Mouse (Mus musculus): ENCODE results near the gene Gm28035. TPM values are rescaled to one million over a fixed set of nuclear protein-coding genes. Genes with fewer than 3 reads are reported as not detected.

The Gm28035 gene
- polyA plus RNA-seq, 1 experiment from 2014 or later = 0.05 TPM

DNA sequence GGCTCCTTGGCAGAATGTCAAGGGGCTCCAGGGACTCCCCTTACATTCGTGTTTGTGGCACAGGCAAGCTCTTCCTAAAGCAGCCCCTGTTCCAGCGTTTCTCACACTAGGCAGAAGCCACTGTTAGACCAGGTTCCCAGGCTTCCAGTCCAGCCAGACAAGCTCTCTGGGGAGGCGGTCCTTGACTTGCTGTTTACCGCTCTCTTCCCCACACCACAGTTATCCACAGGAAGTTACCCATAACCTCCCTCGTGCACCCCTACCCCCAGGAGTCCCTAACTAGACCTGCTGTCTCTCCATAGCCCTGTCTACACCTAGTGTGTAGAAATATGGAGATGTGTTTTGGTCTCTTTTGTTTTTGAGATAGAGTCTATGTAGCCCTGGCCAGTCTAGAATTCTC, 13.4 kb downstream of the Gm28035 start:
- ATAC-seq (replicated peaks; ENCODE audit: low FRiP score, low TSS enrichment, low read depth) (no peak), DNase-seq (ENCODE audit: low spot score) (no peak)
- H3K27me3 ChIP-seq (replicated peaks; ENCODE audit: control insufficient read depth, insufficient read depth, low read length) = no peaks in the 10 kb centered on the region
- 77% methylated on average over 5 of the region's 5 CpGs for WGBS
- H3K27ac ChIP-seq (ENCODE audit: low read depth) = no peak overlapping the region
- H3K9me3 ChIP-seq (ENCODE audit: control insufficient read depth, low read length) = no peaks in the 10 kb centered on the region
- H3K36me3 ChIP-seq (ENCODE audit: control insufficient read depth, insufficient read depth, low read length) = peaks cover 54% of the 10 kb centered on the region
- H3K4me3 ChIP-seq (ENCODE audit: low read depth, low read length) = no peak overlapping the region
- H3K4me2 ChIP-seq (ENCODE audit: low read length) = no peak overlapping the region
- peaks cover 10% of the 10 kb centered on the region; the same call in 1 of the 2 replicates for H3K4me1 ChIP-seq (replicated peaks; ENCODE audit: control insufficient read depth, insufficient read depth, low read length)
- H3K9ac ChIP-seq (ENCODE audit: low read length) = no peak overlapping the region

DNA sequence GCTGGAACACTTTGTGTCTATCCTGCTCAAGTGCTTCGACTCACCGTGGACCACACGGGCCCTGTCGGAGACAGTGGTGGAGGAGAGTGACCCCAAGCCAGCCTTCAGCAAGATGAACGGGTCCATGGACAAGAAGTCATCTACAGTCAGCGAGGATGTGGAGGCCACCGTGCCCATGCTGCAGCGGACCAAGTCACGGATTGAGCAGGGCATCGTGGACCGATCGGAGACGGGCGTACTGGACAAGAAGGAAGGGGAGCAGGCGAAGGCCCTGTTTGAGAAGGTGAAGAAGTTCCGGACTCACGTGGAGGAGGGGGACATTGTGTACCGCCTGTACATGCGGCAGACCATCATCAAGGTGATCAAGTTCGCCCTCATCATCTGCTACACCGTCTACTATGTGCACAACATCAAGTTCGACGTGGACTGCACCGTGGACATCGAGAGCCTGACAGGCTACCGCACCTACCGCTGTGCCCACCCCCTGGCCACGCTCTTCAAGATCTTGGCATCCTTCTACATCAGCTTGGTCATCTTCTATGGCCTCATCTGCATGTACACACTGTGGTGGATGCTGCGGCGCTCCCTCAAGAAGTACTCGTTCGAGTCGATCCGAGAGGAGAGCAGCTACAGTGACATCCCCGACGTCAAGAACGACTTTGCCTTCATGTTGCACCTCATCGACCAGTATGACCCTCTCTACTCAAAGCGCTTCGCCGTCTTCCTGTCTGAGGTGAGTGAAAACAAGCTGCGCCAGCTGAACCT, 15.4 kb downstream of the Gm28035 start:
- no peak overlapping the region for H3K4me2 ChIP-seq (ENCODE audit: low read length)
- no peaks in the 10 kb centered on the region for H3K9me3 ChIP-seq (ENCODE audit: control insufficient read depth, low read length)
- H3K4me3 ChIP-seq (ENCODE audit: low read depth, low read length) = no peak overlapping the region
- H3K9ac ChIP-seq (ENCODE audit: low read length) = no peak overlapping the region
- no peaks in the 10 kb centered on the region for H3K27me3 ChIP-seq (replicated peaks; ENCODE audit: control insufficient read depth, insufficient read depth, low read length)
- H3K4me1 ChIP-seq (replicated peaks; ENCODE audit: control insufficient read depth, insufficient read depth, low read length) = peaks cover 10% of the 10 kb centered on the region; the same call in 1 of the 2 replicates
- no peak for ATAC-seq (replicated peaks; ENCODE audit: low FRiP score, low TSS enrichment, low read depth)
- no peak for DNase-seq (ENCODE audit: low spot score)
- H3K27ac ChIP-seq (ENCODE audit: low read depth) = no peak overlapping the region
- 96% methylated on average over 42 of the region's 42 CpGs for WGBS
- H3K36me3 ChIP-seq (ENCODE audit: control insufficient read depth, insufficient read depth, low read length) = peaks cover 66% of the 10 kb centered on the region

DNA sequence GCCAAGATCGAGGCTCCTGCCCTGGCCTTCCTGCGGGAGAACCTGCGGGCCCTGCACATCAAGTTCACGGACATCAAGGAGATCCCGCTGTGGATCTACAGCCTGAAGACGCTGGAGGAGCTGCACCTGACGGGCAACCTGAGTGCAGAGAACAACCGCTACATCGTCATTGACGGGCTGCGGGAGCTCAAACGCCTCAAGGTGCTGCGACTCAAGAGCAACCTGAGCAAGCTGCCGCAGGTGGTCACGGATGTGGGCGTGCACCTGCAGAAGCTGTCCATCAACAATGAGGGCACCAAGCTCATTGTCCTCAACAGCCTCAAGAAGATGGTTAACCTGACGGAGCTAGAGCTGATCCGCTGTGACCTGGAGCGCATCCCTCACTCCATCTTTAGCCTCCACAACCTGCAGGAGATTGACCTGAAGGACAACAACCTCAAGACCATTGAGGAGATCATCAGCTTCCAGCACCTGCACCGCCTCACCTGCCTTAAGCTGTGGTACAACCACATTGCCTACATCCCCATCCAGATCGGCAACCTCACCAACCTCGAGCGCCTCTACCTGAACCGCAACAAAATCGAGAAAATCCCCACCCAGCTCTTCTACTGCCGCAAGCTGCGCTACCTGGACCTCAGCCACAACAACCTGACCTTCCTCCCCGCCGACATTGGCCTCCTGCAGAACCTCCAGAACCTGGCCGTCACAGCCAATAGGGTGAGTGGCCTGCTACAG, 16.4 kb downstream of the Gm28035 start:
- DNase-seq (ENCODE audit: low spot score) = no peak
- Histone ChIP-seq H3K36me3 (ENCODE audit: control insufficient read depth, insufficient read depth, low read length) (peaks cover 75% of the 10 kb centered on the region), H3K4me3 (ENCODE audit: low read depth, low read length) (no peak overlapping the region), H3K27me3 (replicated peaks; ENCODE audit: control insufficient read depth, insufficient read depth, low read length) (no peaks in the 10 kb centered on the region), H3K9ac (ENCODE audit: low read length) (no peak overlapping the region), H3K9me3 (ENCODE audit: control insufficient read depth, low read length) (no peaks in the 10 kb centered on the region), H3K27ac (ENCODE audit: low read depth) (no peak overlapping the region), H3K4me1 (replicated peaks; ENCODE audit: control insufficient read depth, insufficient read depth, low read length) (peaks cover 6% of the 10 kb centered on the region; the same call in 1 of the 2 replicates), H3K4me2 (ENCODE audit: low read length) (no peak overlapping the region)
- WGBS = 94% methylated on average over 30 of the region's 30 CpGs
- ATAC-seq (replicated peaks; ENCODE audit: low FRiP score, low TSS enrichment, low read depth) = no peak

DNA sequence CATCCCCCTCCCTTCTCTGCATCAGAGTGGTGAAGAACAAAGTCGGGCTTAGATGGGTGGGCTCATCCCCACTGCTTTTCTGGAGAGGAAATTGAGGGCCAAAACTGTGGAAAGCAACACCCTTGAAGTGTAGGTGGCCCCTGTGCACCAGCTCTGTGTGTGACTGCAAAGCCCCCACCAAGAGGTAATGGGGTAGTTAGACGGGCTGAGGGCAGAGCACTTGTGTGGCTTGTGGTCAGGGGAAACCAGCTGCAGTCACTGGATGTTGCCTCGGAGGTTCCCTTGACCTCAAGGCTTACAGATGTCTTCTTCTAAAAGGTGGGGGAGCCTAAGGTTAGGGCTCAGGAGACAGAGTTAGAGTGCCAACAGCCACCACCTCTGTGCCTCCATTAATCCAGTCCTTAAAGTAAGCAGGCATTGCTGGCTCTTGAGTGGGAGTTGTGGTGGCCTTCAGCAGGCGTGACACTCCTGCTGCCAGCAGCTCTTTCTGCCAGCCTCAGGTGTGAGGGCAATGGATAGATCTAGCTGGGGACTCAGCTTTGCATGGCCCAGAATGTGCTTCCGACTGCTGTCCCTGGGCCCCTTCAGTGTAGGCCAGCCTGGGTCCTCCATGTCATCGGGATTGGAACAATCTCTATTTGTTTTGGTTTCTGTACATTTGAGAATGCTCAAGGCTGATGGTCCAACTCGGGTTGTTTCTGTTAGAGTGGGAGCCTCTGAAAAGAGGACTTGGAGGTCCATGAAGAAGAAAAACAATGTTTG, 17.5 kb downstream of the Gm28035 start:
- H3K4me1 ChIP-seq (replicated peaks; ENCODE audit: control insufficient read depth, insufficient read depth, low read length) = no peaks in the 10 kb centered on the region
- WGBS = 84% methylated on average over 7 of the region's 7 CpGs
- peaks cover 84% of the 10 kb centered on the region for H3K36me3 ChIP-seq (ENCODE audit: control insufficient read depth, insufficient read depth, low read length)
- no peak for DNase-seq (ENCODE audit: low spot score)
- H3K4me3 ChIP-seq (ENCODE audit: low read depth, low read length) = no peak overlapping the region
- H3K4me2 ChIP-seq (ENCODE audit: low read length) = no peak overlapping the region
- H3K27me3 ChIP-seq (replicated peaks; ENCODE audit: control insufficient read depth, insufficient read depth, low read length) = no peaks in the 10 kb centered on the region
- H3K9ac ChIP-seq (ENCODE audit: low read length) = no peak overlapping the region
- ATAC-seq (replicated peaks; ENCODE audit: low FRiP score, low TSS enrichment, low read depth) = no peak
- H3K9me3 ChIP-seq (ENCODE audit: control insufficient read depth, low read length) = no peaks in the 10 kb centered on the region
- H3K27ac ChIP-seq (ENCODE audit: low read depth) = no peak overlapping the region

DNA sequence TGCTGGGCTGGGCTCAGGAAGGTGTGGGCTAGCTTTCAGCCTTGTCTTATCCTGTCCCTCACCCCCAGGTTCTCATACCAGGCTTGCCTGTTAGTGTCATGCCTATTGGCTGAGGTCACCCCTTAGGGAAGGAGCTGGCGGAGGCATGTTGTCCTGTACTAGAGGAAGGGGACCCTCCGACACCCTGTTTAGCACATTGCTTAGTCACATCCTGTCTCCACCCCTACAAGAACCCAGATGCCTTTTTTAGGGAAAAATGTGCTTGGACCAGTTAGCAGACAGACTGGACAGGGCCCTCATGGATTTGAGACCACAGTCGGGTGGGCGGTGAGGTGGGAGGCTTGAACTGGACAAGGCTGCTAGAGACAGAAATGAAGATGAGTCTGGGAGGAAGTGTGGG, 18.2 kb downstream of the Gm28035 start:
- Histone ChIP-seq H3K4me2 (ENCODE audit: low read length) (no peak overlapping the region), H3K27ac (ENCODE audit: low read depth) (no peak overlapping the region), H3K4me3 (ENCODE audit: low read depth, low read length) (no peak overlapping the region), H3K4me1 (replicated peaks; ENCODE audit: control insufficient read depth, insufficient read depth, low read length) (no peaks in the 10 kb centered on the region), H3K9ac (ENCODE audit: low read length) (no peak overlapping the region), H3K27me3 (replicated peaks; ENCODE audit: control insufficient read depth, insufficient read depth, low read length) (no peaks in the 10 kb centered on the region), H3K9me3 (ENCODE audit: control insufficient read depth, low read length) (no peaks in the 10 kb centered on the region), H3K36me3 (ENCODE audit: control insufficient read depth, insufficient read depth, low read length) (peaks cover 92% of the 10 kb centered on the region)
- DNase-seq (ENCODE audit: low spot score) (no peak), ATAC-seq (replicated peaks; ENCODE audit: low FRiP score, low TSS enrichment, low read depth) (no peak)
- 62% methylated on average over 4 of the region's 4 CpGs for whole genome bisulfite sequencing

DNA sequence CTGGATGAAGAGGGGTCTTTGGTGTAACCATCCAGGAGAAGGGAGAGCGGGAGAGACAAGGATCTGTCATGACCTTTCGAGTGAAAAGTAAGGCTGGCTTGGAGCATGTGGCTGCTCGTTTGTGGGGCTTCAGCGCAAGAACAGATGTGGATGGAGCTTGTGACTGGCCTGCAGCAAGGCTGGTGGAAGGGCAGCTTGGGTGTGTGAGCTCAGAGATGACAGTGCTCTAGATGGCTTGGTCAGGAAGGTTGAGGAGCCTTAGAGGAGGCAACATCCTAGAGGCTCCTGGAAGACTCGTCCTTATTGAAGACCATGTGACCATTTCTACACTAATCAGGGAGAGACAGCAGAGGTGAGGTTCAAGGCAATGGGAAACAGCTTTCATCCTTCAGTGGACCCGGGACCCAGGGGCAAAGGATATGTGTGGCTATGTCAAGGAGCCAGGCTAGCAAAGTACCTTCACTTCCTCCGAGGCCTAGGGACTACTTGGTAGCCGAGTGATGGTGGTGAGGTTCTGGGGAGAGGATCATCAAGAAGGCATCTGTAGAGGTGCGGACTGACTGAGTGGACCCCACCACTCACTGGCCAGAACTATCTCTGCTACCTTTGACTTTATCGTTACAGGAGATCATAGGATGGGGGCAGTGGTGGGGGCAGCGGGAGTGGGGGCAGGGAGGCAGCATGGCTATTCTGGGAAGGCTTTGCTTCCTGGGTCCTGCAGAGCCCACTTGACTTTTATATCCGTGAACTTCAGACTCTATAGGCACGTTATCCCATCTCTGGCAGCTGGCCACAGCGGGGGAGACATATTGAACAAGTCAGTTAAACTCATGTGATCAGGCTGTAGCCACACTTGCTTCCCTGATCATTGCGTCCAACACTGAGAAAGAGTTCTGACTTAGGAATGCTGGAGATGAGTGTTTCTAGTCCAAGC, 19.0 kb downstream of the Gm28035 start:
- Histone ChIP-seq H3K27me3 (replicated peaks; ENCODE audit: control insufficient read depth, insufficient read depth, low read length) (no peaks in the 10 kb centered on the region), H3K36me3 (ENCODE audit: control insufficient read depth, insufficient read depth, low read length) (peaks cover 98% of the 10 kb centered on the region), H3K4me1 (replicated peaks; ENCODE audit: control insufficient read depth, insufficient read depth, low read length) (no peaks in the 10 kb centered on the region), H3K4me3 (ENCODE audit: low read depth, low read length) (no peak overlapping the region), H3K27ac (ENCODE audit: low read depth) (no peak overlapping the region), H3K9ac (ENCODE audit: low read length) (no peak overlapping the region), H3K4me2 (ENCODE audit: low read length) (no peak overlapping the region), H3K9me3 (ENCODE audit: control insufficient read depth, low read length) (no peaks in the 10 kb centered on the region)
- no peak for DNase-seq (ENCODE audit: low spot score)
- 87% methylated on average over 15 of the region's 15 CpGs for WGBS
- no peak for ATAC-seq (replicated peaks; ENCODE audit: low FRiP score, low TSS enrichment, low read depth)

DNA sequence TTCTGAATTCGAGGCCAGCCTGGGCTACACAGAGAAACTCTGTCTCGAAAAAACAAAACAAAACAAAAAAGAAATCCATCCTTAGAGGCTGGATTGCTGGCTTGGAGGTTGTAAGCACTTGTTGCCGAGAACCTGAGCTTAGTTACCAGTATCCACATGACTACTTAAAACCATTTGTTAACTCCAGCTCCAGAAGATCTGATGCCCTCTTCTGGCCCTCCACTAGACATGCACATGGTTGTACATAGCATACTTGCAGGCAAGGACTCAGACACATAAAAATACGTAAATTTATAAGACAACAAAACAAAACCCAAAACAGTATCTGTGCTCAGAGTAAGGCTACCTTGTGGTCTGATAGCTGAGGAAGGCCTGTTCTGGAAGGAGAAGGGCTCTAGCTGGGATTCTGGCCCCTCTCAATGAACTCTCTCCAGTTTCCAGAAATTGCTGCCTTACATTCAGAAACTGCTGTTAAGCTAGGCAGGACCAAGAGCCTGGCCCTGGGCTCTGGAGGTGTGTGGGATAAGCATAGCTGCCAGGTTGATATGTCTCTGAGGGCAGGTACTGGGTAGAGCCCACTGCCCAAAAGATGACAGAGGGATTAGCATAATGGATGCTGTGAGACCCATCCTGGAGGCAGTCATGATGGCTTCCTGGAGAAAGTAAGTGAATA, 20.8 kb downstream of the Gm28035 start:
- Histone ChIP-seq H3K4me3 (ENCODE audit: low read depth, low read length) (no peak overlapping the region), H3K9me3 (ENCODE audit: control insufficient read depth, low read length) (no peaks in the 10 kb centered on the region), H3K9ac (ENCODE audit: low read length) (no peak overlapping the region), H3K27me3 (replicated peaks; ENCODE audit: control insufficient read depth, insufficient read depth, low read length) (no peaks in the 10 kb centered on the region), H3K4me2 (ENCODE audit: low read length) (no peak overlapping the region), H3K4me1 (replicated peaks; ENCODE audit: control insufficient read depth, insufficient read depth, low read length) (peaks cover 17% of the 10 kb centered on the region), H3K27ac (ENCODE audit: low read depth) (no peak overlapping the region), H3K36me3 (ENCODE audit: control insufficient read depth, insufficient read depth, low read length) (peaks cover 83% of the 10 kb centered on the region)
- no peak for DNase-seq (ENCODE audit: low spot score)
- ATAC-seq (replicated peaks; ENCODE audit: low FRiP score, low TSS enrichment, low read depth) = no peak
- WGBS = 88% methylated on average over 4 of the region's 4 CpGs

All from intestine, embryonic 14.5 days (tissue).